Mouse (Mus musculus): Measurements from ENCODE around the gene Rps6kc1. TPM values are rescaled to one million over a fixed set of nuclear protein-coding genes. Genes with fewer than 3 reads are reported as not detected.

The Rps6kc1 gene
- polyA plus RNA-seq, 1 experiment from 2014 or later = 10.7 TPM

- peaks cover 35% of the 10 kb centered on the region for H3K36me3 ChIP-seq (ENCODE audit: control insufficient read depth, insufficient read depth, low read length)
- H3K4me2 ChIP-seq (ENCODE audit: low read length) = no peak overlapping the region
- H3K9ac ChIP-seq (ENCODE audit: low read length) = no peak overlapping the region
- WGBS = 54% methylated on average over 2 of the region's 2 CpGs
- H3K27ac ChIP-seq (replicated peaks in 1 of 2; ENCODE audit: control insufficient read depth in 1 of 2, insufficient read depth in 1 of 2, low read depth in 2 of 2, low read length in 2 of 2) = no peak overlapping the region
- no peak for ATAC-seq (ENCODE audit: insufficient number of reproducible peaks, insufficient read depth, low FRiP score, low read depth)
- H3K27me3 ChIP-seq (ENCODE audit: control insufficient read depth, insufficient read depth, low read length) = no peaks in the 10 kb centered on the region
- H3K4me3 ChIP-seq (ENCODE audit: control insufficient read depth in 1 of 2, insufficient read depth in 1 of 2, low read depth in 1 of 2, low read length in 2 of 2) = no peak overlapping the region
- no peaks in the 10 kb centered on the region for H3K9me3 ChIP-seq (ENCODE audit: control insufficient read depth, low read length)
- no peaks in the 10 kb centered on the region for H3K4me1 ChIP-seq (ENCODE audit: control insufficient read depth in 2 of 2, insufficient read depth in 2 of 2, low read length in 2 of 2)
These were observed 10.5 kb downstream of the Rps6kc1 start for GRCm38 (mm10) chr1:190901082-190901481.

GRCm38 (mm10) chr1:190898899-190899575 is 12.5 kb downstream of the Rps6kc1 start:
- H3K4me3 ChIP-seq (ENCODE audit: control insufficient read depth in 1 of 2, insufficient read depth in 1 of 2, low read depth in 1 of 2, low read length in 2 of 2) = no peak overlapping the region
- no peak overlapping the region for H3K27ac ChIP-seq (replicated peaks in 1 of 2; ENCODE audit: control insufficient read depth in 1 of 2, insufficient read depth in 1 of 2, low read depth in 2 of 2, low read length in 2 of 2)
- no peaks in the 10 kb centered on the region for H3K27me3 ChIP-seq (ENCODE audit: control insufficient read depth, insufficient read depth, low read length)
- H3K4me2 ChIP-seq (ENCODE audit: low read length) = no peak overlapping the region
- H3K9ac ChIP-seq (ENCODE audit: low read length) = no peak overlapping the region
- WGBS = 68% methylated on average over 9 of the region's 9 CpGs
- peaks cover 44% of the 10 kb centered on the region for H3K36me3 ChIP-seq (ENCODE audit: control insufficient read depth, insufficient read depth, low read length)
- no peaks in the 10 kb centered on the region for H3K9me3 ChIP-seq (ENCODE audit: control insufficient read depth, low read length)
- no peaks in the 10 kb centered on the region for H3K4me1 ChIP-seq (ENCODE audit: control insufficient read depth in 2 of 2, insufficient read depth in 2 of 2, low read length in 2 of 2)
- ATAC-seq (ENCODE audit: insufficient number of reproducible peaks, insufficient read depth, low FRiP score, low read depth) = no peak

GRCm38 (mm10) chr1:190898186-190898585 is 13.4 kb downstream of the Rps6kc1 start:
- Histone ChIP-seq H3K9ac (ENCODE audit: low read length) (no peak overlapping the region), H3K27ac (replicated peaks in 1 of 2; ENCODE audit: control insufficient read depth in 1 of 2, insufficient read depth in 1 of 2, low read depth in 2 of 2, low read length in 2 of 2) (no peak overlapping the region), H3K36me3 (ENCODE audit: control insufficient read depth, insufficient read depth, low read length) (peaks cover 40% of the 10 kb centered on the region), H3K4me2 (ENCODE audit: low read length) (no peak overlapping the region), H3K4me3 (ENCODE audit: control insufficient read depth in 1 of 2, insufficient read depth in 1 of 2, low read depth in 1 of 2, low read length in 2 of 2) (no peak overlapping the region), H3K9me3 (ENCODE audit: control insufficient read depth, low read length) (no peaks in the 10 kb centered on the region), H3K4me1 (ENCODE audit: control insufficient read depth in 2 of 2, insufficient read depth in 2 of 2, low read length in 2 of 2) (no peaks in the 10 kb centered on the region), H3K27me3 (ENCODE audit: control insufficient read depth, insufficient read depth, low read length) (no peaks in the 10 kb centered on the region)
- ATAC-seq (ENCODE audit: insufficient number of reproducible peaks, insufficient read depth, low FRiP score, low read depth) = no peak
- 95% methylated on average over 3 of the region's 3 CpGs for WGBS

- peaks cover 56% of the 10 kb centered on the region for H3K36me3 ChIP-seq (ENCODE audit: control insufficient read depth, insufficient read depth, low read length)
- no peaks in the 10 kb centered on the region for H3K27me3 ChIP-seq (ENCODE audit: control insufficient read depth, insufficient read depth, low read length)
- H3K9ac ChIP-seq (ENCODE audit: low read length) = no peak overlapping the region
- ATAC-seq (ENCODE audit: insufficient number of reproducible peaks, insufficient read depth, low FRiP score, low read depth) = no peak
- no peak overlapping the region for H3K27ac ChIP-seq (replicated peaks in 1 of 2; ENCODE audit: control insufficient read depth in 1 of 2, insufficient read depth in 1 of 2, low read depth in 2 of 2, low read length in 2 of 2)
- no peaks in the 10 kb centered on the region for H3K4me1 ChIP-seq (ENCODE audit: control insufficient read depth in 2 of 2, insufficient read depth in 2 of 2, low read length in 2 of 2)
- WGBS = 57% methylated on average over 6 of the region's 6 CpGs
- H3K4me3 ChIP-seq (ENCODE audit: control insufficient read depth in 1 of 2, insufficient read depth in 1 of 2, low read depth in 1 of 2, low read length in 2 of 2) = no peak overlapping the region
- H3K9me3 ChIP-seq (ENCODE audit: control insufficient read depth, low read length) = no peaks in the 10 kb centered on the region
- H3K4me2 ChIP-seq (ENCODE audit: low read length) = no peak overlapping the region
These were observed 17.9 kb downstream of the Rps6kc1 start for GRCm38 (mm10) chr1:190893559-190894167.

GRCm38 (mm10) chr1:190888646-190889045 is 22.9 kb downstream of the Rps6kc1 start:
- Histone ChIP-seq H3K27me3 (ENCODE audit: control insufficient read depth, insufficient read depth, low read length) (no peaks in the 10 kb centered on the region), H3K9me3 (ENCODE audit: control insufficient read depth, low read length) (no peaks in the 10 kb centered on the region), H3K4me3 (ENCODE audit: control insufficient read depth in 1 of 2, insufficient read depth in 1 of 2, low read depth in 1 of 2, low read length in 2 of 2) (no peak overlapping the region), H3K4me1 (ENCODE audit: control insufficient read depth in 2 of 2, insufficient read depth in 2 of 2, low read length in 2 of 2) (no peaks in the 10 kb centered on the region), H3K4me2 (ENCODE audit: low read length) (no peak overlapping the region), H3K36me3 (ENCODE audit: control insufficient read depth, insufficient read depth, low read length) (peaks cover 49% of the 10 kb centered on the region), H3K9ac (ENCODE audit: low read length) (no peak overlapping the region), H3K27ac (replicated peaks in 1 of 2; ENCODE audit: control insufficient read depth in 1 of 2, insufficient read depth in 1 of 2, low read depth in 2 of 2, low read length in 2 of 2) (no peak overlapping the region)
- WGBS = 83% methylated on average over 16 of the region's 16 CpGs
- no peak for ATAC-seq (ENCODE audit: insufficient number of reproducible peaks, insufficient read depth, low FRiP score, low read depth)

- Histone ChIP-seq H3K27ac (replicated peaks in 1 of 2; ENCODE audit: control insufficient read depth in 1 of 2, insufficient read depth in 1 of 2, low read depth in 2 of 2, low read length in 2 of 2) (no peak overlapping the region), H3K9me3 (ENCODE audit: control insufficient read depth, low read length) (no peaks in the 10 kb centered on the region), H3K4me1 (ENCODE audit: control insufficient read depth in 2 of 2, insufficient read depth in 2 of 2, low read length in 2 of 2) (0 out of 4 replicates have a peak, but pooled peaks cover 0 to 3% of the 10 kb centered on the region in 2 experiments), H3K36me3 (ENCODE audit: control insufficient read depth, insufficient read depth, low read length) (peaks cover 49% of the 10 kb centered on the region), H3K4me3 (ENCODE audit: control insufficient read depth in 1 of 2, insufficient read depth in 1 of 2, low read depth in 1 of 2, low read length in 2 of 2) (no peak overlapping the region), H3K9ac (ENCODE audit: low read length) (no peak overlapping the region), H3K27me3 (ENCODE audit: control insufficient read depth, insufficient read depth, low read length) (no peaks in the 10 kb centered on the region), H3K4me2 (ENCODE audit: low read length) (no peak overlapping the region)
- 98% methylated on average over 2 of the region's 2 CpGs for WGBS
- ATAC-seq (ENCODE audit: insufficient number of reproducible peaks, insufficient read depth, low FRiP score, low read depth) = no peak
These were observed 23.5 kb downstream of the Rps6kc1 start for GRCm38 (mm10) chr1:190888031-190888430.

- no peaks in the 10 kb centered on the region for H3K27me3 ChIP-seq (ENCODE audit: control insufficient read depth, insufficient read depth, low read length)
- no peak overlapping the region for H3K4me3 ChIP-seq (ENCODE audit: control insufficient read depth in 1 of 2, insufficient read depth in 1 of 2, low read depth in 1 of 2, low read length in 2 of 2)
- no peak overlapping the region for H3K27ac ChIP-seq (replicated peaks in 1 of 2; ENCODE audit: control insufficient read depth in 1 of 2, insufficient read depth in 1 of 2, low read depth in 2 of 2, low read length in 2 of 2)
- peaks cover 42% of the 10 kb centered on the region for H3K36me3 ChIP-seq (ENCODE audit: control insufficient read depth, insufficient read depth, low read length)
- no peak overlapping the region for H3K9ac ChIP-seq (ENCODE audit: low read length)
- H3K4me2 ChIP-seq (ENCODE audit: low read length) = no peak overlapping the region
- no peak for ATAC-seq (ENCODE audit: insufficient number of reproducible peaks, insufficient read depth, low FRiP score, low read depth)
- 81% methylated on average over 4 of the region's 4 CpGs for WGBS
- H3K4me1 ChIP-seq (ENCODE audit: control insufficient read depth in 2 of 2, insufficient read depth in 2 of 2, low read length in 2 of 2) = 0 out of 4 replicates have a peak, but pooled peaks cover 0 to 3% of the 10 kb centered on the region in 2 experiments
- H3K9me3 ChIP-seq (ENCODE audit: control insufficient read depth, low read length) = no peaks in the 10 kb centered on the region
These were observed 25.6 kb downstream of the Rps6kc1 start for GRCm38 (mm10) chr1:190886014-190886413.
